Mouse (Mus musculus) myocyte (in vitro differentiated cells): ENCODE results near the gene Cytip.

Source experiments
- MAX ChIP-seq: IDR thresholded peaks from one replicate; pipeline ENCODE4 v1.6.1; 2011; ENCODE audit warnings: low read depth, mild to moderate bottlenecking, control low read depth
- REST ChIP-seq: IDR thresholded peaks from one replicate; pipeline ENCODE4 v1.6.1; 2011; ENCODE audit warnings: mild to moderate bottlenecking, control low read depth, moderate library complexity; ENCODE audit not compliant: insufficient read depth, insufficient read length

GRCm38 (mm10) chr2:58180776-58181175 lies 14.6 kb downstream of the Cytip start:
- TF ChIP-seq REST (no peak), MAX (no peak)
